Mouse (Mus musculus) neural tube, embryonic 12.5 days (tissue): ENCODE measurements at regions not wholly inside any gene's neighbourhood (a gene's known extent, or its start where the extent isn't known, plus 50 kb on each side); places are given as distances from the start of the nearest gene placed in this dataset.

Source experiments
- ATAC-seq: fragments of 200-750 bp; cut with Nextera tagmentation; 2 replicates; pipeline ENCODE4 v1.8.0; 2017; ENCODE audit warnings: low read depth, mild to moderate bottlenecking, moderate TSS enrichment, moderate library complexity; ENCODE audit not compliant: low FRiP score
- H3K27ac ChIP-seq: fragments of 300-500 bp; sonication (generic); 2 replicates; pipeline ENCODE4 v1.5.1; 2016
- H3K27me3 ChIP-seq: fragments of 300-500 bp; sonication (generic); replicated peaks from 2 replicates; pipeline ENCODE4 v1.6.1; 2016; ENCODE audit warnings: mild to moderate bottlenecking
- H3K36me3 ChIP-seq: fragments of 300-500 bp; sonication (generic); 2 replicates; pipeline ENCODE4 v1.6.1; 2016; ENCODE audit warnings: mild to moderate bottlenecking
- H3K4me1 ChIP-seq: fragments of 300-500 bp; sonication (generic); 2 replicates; pipeline ENCODE4 v1.6.1; 2016
- H3K4me2 ChIP-seq: fragments of 300-500 bp; sonication (generic); replicated peaks from 2 replicates; pipeline ENCODE4 v1.6.1; 2016; ENCODE audit warnings: mild to moderate bottlenecking
- H3K4me3 ChIP-seq: fragments of 300-500 bp; sonication (generic); 2 replicates; pipeline ENCODE4 v1.5.1; 2016
- H3K9ac ChIP-seq: fragments of 300-500 bp; sonication (generic); 2 replicates; pipeline ENCODE4 v1.6.1; 2016; ENCODE audit warnings: mild to moderate bottlenecking
- H3K9me3 ChIP-seq: fragments of 300-500 bp; sonication (generic); 2 replicates; pipeline ENCODE4 v1.6.1; 2016; ENCODE audit warnings: mild to moderate bottlenecking
- WGBS: fragments of 180-500 bp; shearing (Covaris S2); methylation state at CpG from one replicate; pipeline ENCODE4 v1.1.7; 2016; 5-methylcytosine and 5-hydroxymethylcytosine counted together

- WGBS, result 46% methylated on average over 2 of the region's 2 CpGs
- Histone ChIP-seq H3K4me1 (no peaks in the 10 kb centered on the region), H3K36me3 (no peaks in the 10 kb centered on the region), H3K27ac (no peak overlapping the region), H3K4me2 (no peak overlapping the region), H3K27me3 (no peaks in the 10 kb centered on the region), H3K9me3 (no peaks in the 10 kb centered on the region), H3K9ac (no peak overlapping the region), H3K4me3 (no peak overlapping the region)
- ATAC-seq, result peak; percentile 61; the same call in 1 of the 2 replicates
Observed at GRCm38 (mm10) chr2:149737837-149738236, 91.2 kb upstream of the Syndig1 start.

- Histone ChIP-seq H3K9me3 (no peaks in the 10 kb centered on the region), H3K4me2 (no peak overlapping the region), H3K27me3 (no peaks in the 10 kb centered on the region), H3K4me3 (no peak overlapping the region), H3K27ac (no peak overlapping the region), H3K9ac (no peak overlapping the region), H3K4me1 (no peaks in the 10 kb centered on the region), H3K36me3 (no peaks in the 10 kb centered on the region)
- ATAC-seq, result no peak
- 92% methylated on average over 2 of the region's 2 CpGs for WGBS
Observed at GRCm38 (mm10) chr2:149739886-149740285, 89.1 kb upstream of the Syndig1 start.

GRCm38 (mm10) chr2:149742661-149743060 is 86.3 kb upstream of the Syndig1 start:
- Histone ChIP-seq H3K27me3 (no peaks in the 10 kb centered on the region), H3K4me2 (no peak overlapping the region), H3K4me1 (no peaks in the 10 kb centered on the region), H3K36me3 (no peaks in the 10 kb centered on the region), H3K9me3 (no peaks in the 10 kb centered on the region), H3K27ac (no peak overlapping the region), H3K9ac (no peak overlapping the region), H3K4me3 (no peak overlapping the region)
- WGBS, result 87% methylated on average over 2 of the region's 2 CpGs
- no peak for ATAC-seq

- no peak overlapping the region for H3K4me3 ChIP-seq
- no peak overlapping the region for H3K27ac ChIP-seq
- ATAC-seq, result no peak
- H3K4me2 ChIP-seq, result no peak overlapping the region
- WGBS, result 86% methylated on average over 9 of the region's 9 CpGs
- H3K4me1 ChIP-seq, result no peaks in the 10 kb centered on the region
- no peak overlapping the region for H3K9ac ChIP-seq
- no peaks in the 10 kb centered on the region for H3K27me3 ChIP-seq
- H3K36me3 ChIP-seq, result no peaks in the 10 kb centered on the region
- no peaks in the 10 kb centered on the region for H3K9me3 ChIP-seq
Observed at GRCm38 (mm10) chr2:149748240-149748822, 80.7 kb upstream of the Syndig1 start.

- H3K9ac ChIP-seq, result no peak overlapping the region
Observed at GRCm38 (mm10) chr2:149759151-149759550, 69.9 kb upstream of the Syndig1 start.

GRCm38 (mm10) chr2:149763864-149764263 is 65.1 kb upstream of the Syndig1 start:
- H3K27ac ChIP-seq, result no peak overlapping the region
- no peak for ATAC-seq
- H3K9ac ChIP-seq, result no peak overlapping the region
- no peaks in the 10 kb centered on the region for H3K9me3 ChIP-seq
- no peaks in the 10 kb centered on the region for H3K27me3 ChIP-seq
- WGBS, result 92% methylated on average over 1 of the region's 1 CpGs
- no peak overlapping the region for H3K4me2 ChIP-seq
- no peak overlapping the region for H3K4me3 ChIP-seq
- H3K36me3 ChIP-seq, result no peaks in the 10 kb centered on the region
- H3K4me1 ChIP-seq, result no peaks in the 10 kb centered on the region

More at GRCm38 (mm10) chr2:149759151-149759550, 69.9 kb upstream of the Syndig1 start:
- Histone ChIP-seq H3K27me3 (no peaks in the 10 kb centered on the region), H3K4me2 (no peak overlapping the region), H3K9me3 (no peaks in the 10 kb centered on the region), H3K4me1 (no peaks in the 10 kb centered on the region), H3K4me3 (no peak overlapping the region), H3K36me3 (no peaks in the 10 kb centered on the region), H3K27ac (no peak overlapping the region)
- ATAC-seq, result no peak
- WGBS, result 73% methylated on average over 4 of the region's 4 CpGs

GRCm38 (mm10) chr2:149768027-149768426 is 61.0 kb upstream of the Syndig1 start:
- no peak for ATAC-seq
- no peaks in the 10 kb centered on the region for H3K9me3 ChIP-seq
- no peak overlapping the region for H3K9ac ChIP-seq
- H3K27me3 ChIP-seq, result no peaks in the 10 kb centered on the region
- H3K4me2 ChIP-seq, result no peak overlapping the region
- no peak overlapping the region for H3K27ac ChIP-seq
- no peaks in the 10 kb centered on the region for H3K36me3 ChIP-seq
- H3K4me3 ChIP-seq, result no peak overlapping the region
- 71% methylated on average over 1 of the region's 1 CpGs for WGBS
- no peaks in the 10 kb centered on the region for H3K4me1 ChIP-seq

GRCm38 (mm10) chr2:149768551-149768950 is 60.5 kb upstream of the Syndig1 start:
- no peak overlapping the region for H3K4me2 ChIP-seq
- no peaks in the 10 kb centered on the region for H3K4me1 ChIP-seq
- no peaks in the 10 kb centered on the region for H3K36me3 ChIP-seq
- no peak overlapping the region for H3K9ac ChIP-seq
- H3K4me3 ChIP-seq, result no peak overlapping the region
- H3K27me3 ChIP-seq, result no peaks in the 10 kb centered on the region
- no peak for ATAC-seq
- WGBS, result 83% methylated on average over 2 of the region's 2 CpGs
- H3K27ac ChIP-seq, result no peak overlapping the region
- H3K9me3 ChIP-seq, result no peaks in the 10 kb centered on the region

- ATAC-seq, result no peak
- Histone ChIP-seq H3K9ac (no peak overlapping the region), H3K9me3 (no peaks in the 10 kb centered on the region), H3K36me3 (no peaks in the 10 kb centered on the region), H3K4me2 (no peak overlapping the region), H3K27me3 (no peaks in the 10 kb centered on the region), H3K4me1 (no peaks in the 10 kb centered on the region), H3K27ac (no peak overlapping the region), H3K4me3 (no peak overlapping the region)
- WGBS, result 90% methylated on average over 3 of the region's 3 CpGs
Observed at GRCm38 (mm10) chr2:149777316-149777715, 51.7 kb upstream of the Syndig1 start.
